In genomic region chr9:108342301-108342831, GRCm38 (mm10) we compare ENCODE assay signal across 8 mouse cellular contexts. TPM values are rescaled to one million over a fixed set of nuclear protein-coding genes. Genes with fewer than 3 reads are reported as not detected.
A peak's percentile ranks its signal among the peaks of the same experiment; 100 is the strongest.
DNase-seq lines count a peak whose midpoint lies in the region; ATAC-seq and TF ChIP-seq lines count a peak whose summit lies in the region.

No protein-coding gene starts in this region.

- H3K4me3 ChIP-seq in CH12.LX (replicated peaks in 1 of 3; ENCODE audit: low read depth in 2 of 3, low read length in 2 of 3, poor library complexity in 1 of 3), result no peak overlapping the region
- H3K4me3 ChIP-seq in intestine, postnatal 0 days (ENCODE audit: low read depth, low read length), result no peak overlapping the region
- no peak overlapping the region for H3K4me3 ChIP-seq in lung, postnatal 0 days (ENCODE audit: low read depth, low read length)

- H3K4me2 ChIP-seq in CH12.LX (ENCODE audit: insufficient read depth, low read depth, poor library complexity, severe bottlenecking), result no peak overlapping the region
- peak overlapping the region; percentile 80 for H3K4me2 ChIP-seq in intestine, postnatal 0 days (replicated peaks; ENCODE audit: low read depth)
- H3K4me2 ChIP-seq in lung, postnatal 0 days (replicated peaks; ENCODE audit: low read depth, low read length), result no peak overlapping the region

- ATAC-seq in intestine, postnatal 0 days, result no peak
- peak; percentile 16; the same call in 1 of the 2 replicates for ATAC-seq in lung, postnatal 0 days

- no peak overlapping the region for H3K27ac ChIP-seq in CH12.LX (ENCODE audit: insufficient read depth, low read depth)
- H3K27ac ChIP-seq in intestine, postnatal 0 days (ENCODE audit: low read depth, low read length), result peak overlapping the region; percentile 96
- peak overlapping the region; percentile 98 for H3K27ac ChIP-seq in lung, postnatal 0 days (ENCODE audit: low read length)

- peaks cover 14 to 44% of the 10 kb centered on the region in 2 experiments for H3K4me1 ChIP-seq in CH12.LX (ENCODE audit: control insufficient read depth in 1 of 2, insufficient read depth in 2 of 2)
- peaks cover 15% of the 10 kb centered on the region for H3K4me1 ChIP-seq in intestine, postnatal 0 days (replicated peaks; ENCODE audit: control insufficient read depth, insufficient read depth, low read length)
- H3K4me1 ChIP-seq in lung, postnatal 0 days (ENCODE audit: insufficient read depth, low read depth, low read length), result peaks cover 17% of the 10 kb centered on the region; the same call in 1 of the 2 replicates

- H3K27me3 ChIP-seq in CH12.LX (replicated peaks), result no peaks in the 10 kb centered on the region
- no peaks in the 10 kb centered on the region for H3K27me3 ChIP-seq in intestine, postnatal 0 days (replicated peaks; ENCODE audit: control insufficient read depth, insufficient read depth, low read length)
- H3K27me3 ChIP-seq in lung, postnatal 0 days (replicated peaks; ENCODE audit: insufficient read depth, low read length), result no peaks in the 10 kb centered on the region

- TF ChIP-seq RAD21 in CH12.LX (IDR thresholded peaks at IDR 0.05; ENCODE audit: low read depth, low read length), result peak; percentile 12

- dilution Hi-C loops in CH12.LX (cut with MboI; ENCODE audit: extremely low pct_ligation_motif_present, extremely low pct_unique_long_range_greater_than_20kb, low sequenced_read_pairs), result no loop called here

- peaks cover 0 to 22% of the 10 kb centered on the region in 2 experiments for H3K36me3 ChIP-seq in CH12.LX (replicated peaks in 1 of 2; ENCODE audit: control insufficient read depth in 1 of 2, insufficient read depth in 1 of 2, low read length in 1 of 2)
- H3K36me3 ChIP-seq in intestine, postnatal 0 days (ENCODE audit: control insufficient read depth, insufficient read depth), result peaks cover 3% of the 10 kb centered on the region; the same call in 1 of the 2 replicates
- no peaks in the 10 kb centered on the region for H3K36me3 ChIP-seq in lung, postnatal 0 days (ENCODE audit: insufficient read depth, low read length)

- peaks cover 10% of the 10 kb centered on the region for H3K79me2 ChIP-seq in CH12.LX (replicated peaks; ENCODE audit: control insufficient read depth, extremely low read depth, insufficient read depth, poor library complexity, severe bottlenecking)

- in situ Hi-C loops in CH12.LX (cut with MboI; ENCODE audit: low pct_ligation_motif_present, low pct_unique_long_range_greater_than_20kb, low sequenced_read_pairs), result no loop called here

- peak; percentile 32 for DNase-seq in adrenal gland, postnatal 10 days
- DNase-seq in adrenal gland, postnatal 4 days (ENCODE audit: low spot score in 2 of 2), result no peak
- DNase-seq in CH12.LX (ENCODE audit: extremely low read depth), result peak; percentile 30
- DNase-seq in lung, postnatal 0 days (ENCODE audit: low spot score), result peak; percentile 89
- no peak for DNase-seq in urinary bladder, postnatal 36 days (ENCODE audit: low spot score in 2 of 2)
- no peak for DNase-seq in embryo, embryonic 9.5 days (ENCODE audit: extremely low spot score)
- no peak for DNase-seq in urinary bladder, postnatal 25 days (ENCODE audit: low spot score)

- H3K9me3 ChIP-seq in CH12.LX (replicated peaks; ENCODE audit: low read length), result no peaks in the 10 kb centered on the region
- H3K9me3 ChIP-seq in intestine, postnatal 0 days (ENCODE audit: control insufficient read depth), result no peaks in the 10 kb centered on the region
- no peaks in the 10 kb centered on the region for H3K9me3 ChIP-seq in lung, postnatal 0 days (ENCODE audit: low read length)

- no peak for TF ChIP-seq POLR2A in CH12.LX (IDR thresholded peaks at IDR 0.05; ENCODE audit: low read depth, low read length)

- peak in 1 of 2 experiments; percentile 35; a peak in 1 of 4 replicates for TF ChIP-seq CTCF in CH12.LX (conservative IDR thresholded peaks at IDR 0.05 in 1 of 2, IDR thresholded peaks at IDR 0.05 in 1 of 2; ENCODE audit: low read depth in 2 of 2, low read length in 2 of 2)
- peak; percentile 27; the same call in 1 of the 2 replicates for TF ChIP-seq CTCF in intestine, postnatal 0 days (IDR thresholded peaks at IDR 0.05; ENCODE audit: low read depth)
- TF ChIP-seq CTCF in lung, postnatal 0 days (IDR thresholded peaks at IDR 0.05), result 0 out of 2 replicates have a peak, but pooled peaks have one; percentile 15

- TF ChIP-seq EP300 in CH12.LX (IDR thresholded peaks at IDR 0.05; ENCODE audit: low read length), result no peak
- TF ChIP-seq EP300 in lung, postnatal 0 days (IDR thresholded peaks at IDR 0.05), result peak; percentile 75

- 5% methylated on average over 5 of the region's 5 CpGs for WGBS in intestine, postnatal 0 days
- 23% methylated on average over 5 of the region's 5 CpGs for WGBS in lung, postnatal 0 days

- no peak overlapping the region for H3K9ac ChIP-seq in CH12.LX (ENCODE audit: insufficient read depth, low read depth)
- no peak overlapping the region for H3K9ac ChIP-seq in intestine, postnatal 0 days (ENCODE audit: low read depth, low read length)
- H3K9ac ChIP-seq in lung, postnatal 0 days (replicated peaks; ENCODE audit: low read depth), result no peak overlapping the region

TF ChIP-seq in CH12.LX, 34 proteins besides CTCF, POLR2A, EP300 and RAD21:
- TF ChIP-seq RCOR1 (conservative IDR thresholded peaks at IDR 0.05; ENCODE audit: low read depth, low read length), result no peak
- peak; percentile 38; the same call in 1 of the 2 replicates for TF ChIP-seq ELF1 (IDR thresholded peaks at IDR 0.05; ENCODE audit: low read depth, low read length)

RNA-seq across cellular contexts. Expression of gene Gpx1, which starts 3.7 kb away (rescaled TPM):
- 100 to 1,000 TPM; 424 to 480 TPM for total RNA-seq in adrenal gland, postnatal 10 days (2021)
- 100 to 1,000 TPM; 473 to 481 TPM for total RNA-seq in adrenal gland, postnatal 4 days (2021)
- total RNA-seq in CH12.LX (2012; rRNA removed) (506 and 595 TPM in 2 replicates), CH12.LX (2014; rRNA removed) (750 and 883 TPM in 2 replicates)
- 694 and 813 TPM in 2 replicates for polyA plus RNA-seq in CH12.LX (2012; ENCODE audit: insufficient read length, low read depth)
- 997 and 1,037 TPM in 2 replicates for polyA plus RNA-seq in intestine, postnatal 0 days (2015; fragmentation: Nextera tagmentation; extraction: Ambion mirVana)
- polyA plus RNA-seq in lung, postnatal 0 days (2015; fragmentation: Nextera tagmentation; extraction: Ambion mirVana), result 1,509 and 1,541 TPM in 2 replicates

RNA-seq across cellular contexts. Expression of gene Usp4, which starts 5.3 kb away (rescaled TPM):
- total RNA-seq in adrenal gland, postnatal 10 days (2021), result 100 to 1,000 TPM; 101 to 111 TPM
- total RNA-seq in adrenal gland, postnatal 4 days (2021), result 100 to 1,000 TPM; 119 to 123 TPM
- total RNA-seq in CH12.LX (2012; rRNA removed) (72.8 and 74.6 TPM in 2 replicates), CH12.LX (2014; rRNA removed) (50.6 and 52.1 TPM in 2 replicates)
- polyA plus RNA-seq in CH12.LX (2012; ENCODE audit: insufficient read length, low read depth), result 86.3 and 93.5 TPM in 2 replicates
- polyA plus RNA-seq in intestine, postnatal 0 days (2015; fragmentation: Nextera tagmentation; extraction: Ambion mirVana), result 44.9 and 45.2 TPM in 2 replicates
- polyA plus RNA-seq in lung, postnatal 0 days (2015; fragmentation: Nextera tagmentation; extraction: Ambion mirVana), result 61.4 and 66.4 TPM in 2 replicates

RNA-seq across cellular contexts. Expression of gene Tcta, which starts 36.4 kb away (rescaled TPM):
- total RNA-seq in adrenal gland, postnatal 10 days (2021), result 10 to 100 TPM; 28.9 to 36.6 TPM
- total RNA-seq in adrenal gland, postnatal 4 days (2021), result 10 to 100 TPM; 32.7 to 36.7 TPM
- 5.0 and 8.7 TPM in 2 replicates for total RNA-seq in CH12.LX (2012; rRNA removed)
- 7.3 and 7.4 TPM in 2 replicates for total RNA-seq in CH12.LX (2014; rRNA removed)
- 3.0 and 5.0 TPM in 2 replicates for polyA plus RNA-seq in CH12.LX (2012; ENCODE audit: insufficient read length, low read depth)
- polyA plus RNA-seq in intestine, postnatal 0 days (2015; fragmentation: Nextera tagmentation; extraction: Ambion mirVana), result 48.6 and 50.4 TPM in 2 replicates
- 92.9 and 93.1 TPM in 2 replicates for polyA plus RNA-seq in lung, postnatal 0 days (2015; fragmentation: Nextera tagmentation; extraction: Ambion mirVana)

RNA-seq across cellular contexts. Expression of gene Rhoa, which starts 36.4 kb away (rescaled TPM):
- total RNA-seq in adrenal gland, postnatal 10 days (2021), result 100 to 1,000 TPM; 352 to 357 TPM
- 100 to 1,000 TPM; 357 to 360 TPM for total RNA-seq in adrenal gland, postnatal 4 days (2021)
- 84.0 and 96.9 TPM in 2 replicates for total RNA-seq in CH12.LX (2012; rRNA removed)
- 231 and 243 TPM in 2 replicates for total RNA-seq in CH12.LX (2014; rRNA removed)
- polyA plus RNA-seq in CH12.LX (2012; ENCODE audit: insufficient read length, low read depth), result 308 TPM in 2 replicates
- 313 and 315 TPM in 2 replicates for polyA plus RNA-seq in intestine, postnatal 0 days (2015; fragmentation: Nextera tagmentation; extraction: Ambion mirVana)
- 582 and 634 TPM in 2 replicates for polyA plus RNA-seq in lung, postnatal 0 days (2015; fragmentation: Nextera tagmentation; extraction: Ambion mirVana)

RNA-seq across cellular contexts. Expression of gene Amt, which starts 45.7 kb away (rescaled TPM):
- total RNA-seq in adrenal gland, postnatal 10 days (2021), result 10 to 100 TPM in 1 of 2 experiments, 1 to 10 TPM in 1; 9.3 to 14.7 TPM
- total RNA-seq in adrenal gland, postnatal 4 days (2021), result 10 to 100 TPM in 1 of 2 experiments, 1 to 10 TPM in 1; 9.5 to 10.8 TPM
- 2.2 and 2.7 TPM in 2 replicates for total RNA-seq in CH12.LX (2012; rRNA removed)
- 1.1 and 1.3 TPM in 2 replicates for total RNA-seq in CH12.LX (2014; rRNA removed)
- 1.5 and 2.1 TPM in 2 replicates for polyA plus RNA-seq in CH12.LX (2012; ENCODE audit: insufficient read length, low read depth)
- polyA plus RNA-seq in intestine, postnatal 0 days (2015; fragmentation: Nextera tagmentation; extraction: Ambion mirVana), result 4.5 and 4.8 TPM in 2 replicates
- polyA plus RNA-seq in lung, postnatal 0 days (2015; fragmentation: Nextera tagmentation; extraction: Ambion mirVana), result 9.2 and 9.8 TPM in 2 replicates

Comparison
In these comparisons a context has a peak if more than half of its experiments do, and no peak if none do; other contexts are left out.
1. DNase-seq: peak in adrenal gland, postnatal 10 days (single experiment), CH12.LX (single experiment) and lung, postnatal 0 days (single experiment); none in adrenal gland, postnatal 4 days (0 of 2), urinary bladder, postnatal 36 days (0 of 2), embryo, embryonic 9.5 days (single experiment) and urinary bladder, postnatal 25 days (single experiment).